Mouse (Mus musculus): ENCODE measurements around the gene Rreb1. TPM values are rescaled to one million over a fixed set of nuclear protein-coding genes. Genes with fewer than 3 reads are reported as not detected.
A peak's percentile ranks its signal among the peaks of the same experiment; 100 is the strongest.

Rreb1 gene
- total and polyA plus RNA-seq, 2 experiments: 9.0 to 12.4 TPM

- H3K79me2 ChIP-seq (ENCODE audit: control insufficient read depth, insufficient read depth, low read length): no peaks in the 10 kb centered on the region
- no peak overlapping the region for H3K4me3 ChIP-seq (ENCODE audit: insufficient read depth, low read depth, low read length)
- TF ChIP-seq POLR2A (IDR thresholded peaks at IDR 0.05; ENCODE audit: extremely low read depth, insufficient read depth, low read length): no peak
- TF ChIP-seq CTCF (IDR thresholded peaks at IDR 0.05; ENCODE audit: low read depth, low read length): no peak
- H3K27ac ChIP-seq (replicated peaks; ENCODE audit: insufficient read depth, low read depth, low read length): no peak overlapping the region
- no peak for DNase-seq (ENCODE audit: extremely low read depth, low read depth, low spot score)
- no peaks in the 10 kb centered on the region for H3K27me3 ChIP-seq (ENCODE audit: control insufficient read depth, insufficient read depth, low read length)
- H3K4me1 ChIP-seq (ENCODE audit: control insufficient read depth, insufficient read depth, low read length): peaks cover 9% of the 10 kb centered on the region; the same call in 1 of the 2 replicates
- H3K9ac ChIP-seq (ENCODE audit: low read depth, low read length): no peak overlapping the region
- no peaks in the 10 kb centered on the region for H3K36me3 ChIP-seq (ENCODE audit: control insufficient read depth, insufficient read depth, low read length)
- 93% methylated on average over 3 of the region's 3 CpGs for WGBS
These were observed 17.8 kb upstream of the Rreb1 start for GRCm38 (mm10) chr13:37760373-37760772.

GRCm38 (mm10) chr13:37760957-37761941, 17.0 kb upstream of the Rreb1 start:
- H3K36me3 ChIP-seq (ENCODE audit: control insufficient read depth, insufficient read depth, low read length): no peaks in the 10 kb centered on the region
- H3K27ac ChIP-seq (replicated peaks; ENCODE audit: insufficient read depth, low read depth, low read length): peak overlapping the region; percentile 88
- TF ChIP-seq POLR2A (IDR thresholded peaks at IDR 0.05; ENCODE audit: extremely low read depth, insufficient read depth, low read length) (no peak), CTCF (IDR thresholded peaks at IDR 0.05; ENCODE audit: low read depth, low read length) (no peak)
- no peaks in the 10 kb centered on the region for H3K79me2 ChIP-seq (ENCODE audit: control insufficient read depth, insufficient read depth, low read length)
- 41% methylated on average over 23 of the region's 23 CpGs for WGBS
- H3K4me3 ChIP-seq (ENCODE audit: insufficient read depth, low read depth, low read length): peak overlapping the region; percentile 5
- peak overlapping the region; percentile 66 for H3K9ac ChIP-seq (ENCODE audit: low read depth, low read length)
- no peaks in the 10 kb centered on the region for H3K27me3 ChIP-seq (ENCODE audit: control insufficient read depth, insufficient read depth, low read length)
- peak; percentile 87 for DNase-seq (ENCODE audit: extremely low read depth, low read depth, low spot score)
- peaks cover 9% of the 10 kb centered on the region; the same call in 1 of the 2 replicates for H3K4me1 ChIP-seq (ENCODE audit: control insufficient read depth, insufficient read depth, low read length)

- H3K27ac ChIP-seq (replicated peaks; ENCODE audit: insufficient read depth, low read depth, low read length): no peak overlapping the region
- DNase-seq (ENCODE audit: extremely low read depth, low read depth, low spot score): no peak
- 66% methylated on average over 9 of the region's 9 CpGs for WGBS
These were observed 14.3 kb upstream of the Rreb1 start for GRCm38 (mm10) chr13:37763800-37764407.

GRCm38 (mm10) chr13:37769777-37770176, 8.4 kb upstream of the Rreb1 start:
- DNase-seq (ENCODE audit: extremely low read depth, low read depth, low spot score): no peak
- 86% methylated on average over 1 of the region's 1 CpGs for WGBS
- no peak for TF ChIP-seq CTCF (IDR thresholded peaks at IDR 0.05; ENCODE audit: low read depth, low read length)
- TF ChIP-seq POLR2A (IDR thresholded peaks at IDR 0.05; ENCODE audit: extremely low read depth, insufficient read depth, low read length): no peak
- H3K36me3 ChIP-seq (ENCODE audit: control insufficient read depth, insufficient read depth, low read length): no peaks in the 10 kb centered on the region
- H3K4me1 ChIP-seq (ENCODE audit: control insufficient read depth, insufficient read depth, low read length): no peaks in the 10 kb centered on the region
- H3K9ac ChIP-seq (ENCODE audit: low read depth, low read length): no peak overlapping the region
- no peak overlapping the region for H3K4me3 ChIP-seq (ENCODE audit: insufficient read depth, low read depth, low read length)
- H3K27ac ChIP-seq (replicated peaks; ENCODE audit: insufficient read depth, low read depth, low read length): no peak overlapping the region
- H3K79me2 ChIP-seq (ENCODE audit: control insufficient read depth, insufficient read depth, low read length): no peaks in the 10 kb centered on the region
- H3K27me3 ChIP-seq (ENCODE audit: control insufficient read depth, insufficient read depth, low read length): no peaks in the 10 kb centered on the region

More at GRCm38 (mm10) chr13:37763800-37764407, 14.3 kb upstream of the Rreb1 start:
- Histone ChIP-seq H3K9ac (ENCODE audit: low read depth, low read length) (no peak overlapping the region), H3K79me2 (ENCODE audit: control insufficient read depth, insufficient read depth, low read length) (no peaks in the 10 kb centered on the region), H3K4me1 (ENCODE audit: control insufficient read depth, insufficient read depth, low read length) (peaks cover 8% of the 10 kb centered on the region; the same call in 1 of the 2 replicates), H3K27me3 (ENCODE audit: control insufficient read depth, insufficient read depth, low read length) (no peaks in the 10 kb centered on the region), H3K4me3 (ENCODE audit: insufficient read depth, low read depth, low read length) (no peak overlapping the region), H3K36me3 (ENCODE audit: control insufficient read depth, insufficient read depth, low read length) (no peaks in the 10 kb centered on the region)
- no peak for TF ChIP-seq POLR2A (IDR thresholded peaks at IDR 0.05; ENCODE audit: extremely low read depth, insufficient read depth, low read length)
- no peak for TF ChIP-seq CTCF (IDR thresholded peaks at IDR 0.05; ENCODE audit: low read depth, low read length)

GRCm38 (mm10) chr13:37773476-37773875, 4.7 kb upstream of the Rreb1 start:
- no peak for TF ChIP-seq POLR2A (IDR thresholded peaks at IDR 0.05; ENCODE audit: extremely low read depth, insufficient read depth, low read length)
- TF ChIP-seq CTCF (IDR thresholded peaks at IDR 0.05; ENCODE audit: low read depth, low read length): no peak

More at GRCm38 (mm10) chr13:37773476-37773875, 4.7 kb upstream of the Rreb1 start:
- H3K27me3 ChIP-seq (ENCODE audit: control insufficient read depth, insufficient read depth, low read length): no peaks in the 10 kb centered on the region
- H3K4me3 ChIP-seq (ENCODE audit: insufficient read depth, low read depth, low read length): no peak overlapping the region
- no peaks in the 10 kb centered on the region for H3K79me2 ChIP-seq (ENCODE audit: control insufficient read depth, insufficient read depth, low read length)
- H3K4me1 ChIP-seq (ENCODE audit: control insufficient read depth, insufficient read depth, low read length): peaks cover 3% of the 10 kb centered on the region; the same call in 1 of the 2 replicates
- no peak overlapping the region for H3K9ac ChIP-seq (ENCODE audit: low read depth, low read length)
- no peak for DNase-seq (ENCODE audit: extremely low read depth, low read depth, low spot score)
- no peaks in the 10 kb centered on the region for H3K36me3 ChIP-seq (ENCODE audit: control insufficient read depth, insufficient read depth, low read length)
- H3K27ac ChIP-seq (replicated peaks; ENCODE audit: insufficient read depth, low read depth, low read length): no peak overlapping the region

All from liver, adult 2 months (tissue).